In genomic region chr4:149424755-149425154, GRCm38 (mm10) we compare ENCODE assay signal across 9 mouse cellular contexts. TPM values are rescaled to one million over a fixed set of nuclear protein-coding genes. Genes with fewer than 3 reads are reported as not detected.
A peak's percentile ranks its signal among the peaks of the same experiment; 100 is the strongest.
DNase-seq lines count a peak whose midpoint lies in the region; ATAC-seq and TF ChIP-seq lines count a peak whose summit lies in the region.
"Had no signal": no experiment of that assay in that cellular context is flagged by ENCODE, and none has a peak within 500 bp of the region (broad histone marks: within the 10 kb centered on the region; RNA-seq: fewer than 3 reads in every experiment).

No protein-coding gene starts in this region.

- peak overlapping the region; percentile 99 for H3K4me3 ChIP-seq in left cerebral cortex, adult 2 months
- H3K4me3 ChIP-seq in embryonic facial prominence, embryonic 12.5 days = peak overlapping the region; percentile 81
- H3K4me3 ChIP-seq in intestine, embryonic 16.5 days (ENCODE audit: low read length) = peak overlapping the region; percentile 82
- peak overlapping the region; percentile 85 for H3K4me3 ChIP-seq in neural tube, embryonic 12.5 days

- peaks cover 12% of the 10 kb centered on the region for H3K4me1 ChIP-seq in embryonic facial prominence, embryonic 12.5 days
- H3K4me1 ChIP-seq in intestine, embryonic 16.5 days (ENCODE audit: control insufficient read depth, insufficient read depth, low read length) = 0 out of 2 replicates have a peak, but pooled peaks cover 6% of the 10 kb centered on the region
- H3K4me1 ChIP-seq in neural tube, embryonic 12.5 days = peaks cover 18% of the 10 kb centered on the region

- no peaks in the 10 kb centered on the region for H3K36me3 ChIP-seq in embryonic facial prominence, embryonic 12.5 days
- H3K36me3 ChIP-seq in intestine, embryonic 16.5 days (ENCODE audit: control insufficient read depth, insufficient read depth, low read length) = 0 out of 2 replicates have a peak, but pooled peaks cover 3% of the 10 kb centered on the region
- no peaks in the 10 kb centered on the region for H3K36me3 ChIP-seq in neural tube, embryonic 12.5 days

- H3K27me3 ChIP-seq in embryonic facial prominence, embryonic 12.5 days = no peaks in the 10 kb centered on the region
- no peaks in the 10 kb centered on the region for H3K27me3 ChIP-seq in intestine, embryonic 16.5 days (replicated peaks; ENCODE audit: control insufficient read depth, insufficient read depth, low read length)
- no peaks in the 10 kb centered on the region for H3K27me3 ChIP-seq in neural tube, embryonic 12.5 days (replicated peaks)

- H3K9me3 ChIP-seq in embryonic facial prominence, embryonic 12.5 days = no peaks in the 10 kb centered on the region
- H3K9me3 ChIP-seq in intestine, embryonic 16.5 days (ENCODE audit: control insufficient read depth, low read length) = no peaks in the 10 kb centered on the region
- H3K9me3 ChIP-seq in neural tube, embryonic 12.5 days = no peaks in the 10 kb centered on the region

- peak overlapping the region; percentile 65 for H3K4me2 ChIP-seq in embryonic facial prominence, embryonic 12.5 days (replicated peaks)
- peak overlapping the region; percentile 65 for H3K4me2 ChIP-seq in intestine, embryonic 16.5 days (ENCODE audit: low read depth, low read length)
- H3K4me2 ChIP-seq in neural tube, embryonic 12.5 days (replicated peaks) = peak overlapping the region; percentile 76

- WGBS in embryonic facial prominence, embryonic 12.5 days = under 1% methylated on average over 9 of the region's 9 CpGs
- 1% methylated on average over 9 of the region's 9 CpGs for WGBS in intestine, embryonic 16.5 days
- WGBS in neural tube, embryonic 12.5 days = 2% methylated on average over 9 of the region's 9 CpGs

- TF ChIP-seq CTCF in left cerebral cortex, adult 2 months (IDR thresholded peaks at IDR 0.05) = no peak

- DNase-seq in left cerebral cortex, adult 2 months (ENCODE audit: extremely low spot score in 1 of 2, low spot score in 2 of 2) = no peak
- DNase-seq in left cerebral cortex, postnatal 36 days (ENCODE audit: low spot score in 2 of 2) = no peak
- DNase-seq in thymus, postnatal 14 days = no peak
- DNase-seq in testis, postnatal 14 days (ENCODE audit: low spot score) = no peak

- intact Hi-C loops in left cerebral cortex, adult 2 months (cut with DNase I) = loop anchor here (2.0 kb wide), 1 partner anchor 20 kb away; no protein-coding TSS in a partner anchor
- intact Hi-C loops in left cerebral cortex, postnatal 36 days (cut with DNase I) = loop anchor here (5.0 kb wide), 1 partner anchor 47 kb away; no protein-coding TSS in a partner anchor

- ATAC-seq in embryonic facial prominence, embryonic 12.5 days (ENCODE audit: insufficient number of reproducible peaks, insufficient read depth, low FRiP score, low TSS enrichment) = no peak
- no peak for ATAC-seq in intestine, embryonic 16.5 days
- ATAC-seq in neural tube, embryonic 12.5 days (ENCODE audit: low FRiP score, low read depth) = no peak
- ATAC-seq in megakaryocyte progenitor cell, adult 5-6 weeks (replicated peaks; ENCODE audit: poor library complexity) = no peak

- H3K27ac ChIP-seq in left cerebral cortex, adult 2 months = peak overlapping the region; percentile 99; the same call in 1 of the 2 replicates
- H3K27ac ChIP-seq in embryonic facial prominence, embryonic 12.5 days = no peak overlapping the region
- 0 out of 2 replicates have a peak overlapping the region, but pooled peaks have one; percentile 15 for H3K27ac ChIP-seq in intestine, embryonic 16.5 days (ENCODE audit: low read length)
- H3K27ac ChIP-seq in neural tube, embryonic 12.5 days = no peak overlapping the region

- H3K9ac ChIP-seq in embryonic facial prominence, embryonic 12.5 days = peak overlapping the region; percentile 42
- H3K9ac ChIP-seq in intestine, embryonic 16.5 days (ENCODE audit: low read depth, low read length) = peak overlapping the region; percentile 55
- peak overlapping the region; percentile 84 for H3K9ac ChIP-seq in neural tube, embryonic 12.5 days

RNA-seq across cellular contexts. Expression of gene Ube4b, which starts 1.8 kb away (rescaled TPM):
- 100 to 1,000 TPM; 110 TPM for total RNA-seq in left cerebral cortex, adult 2 months (2021)
- 100 to 1,000 TPM; 106 to 113 TPM for total RNA-seq in left cerebral cortex, postnatal 36 days (2021)
- 66.9 and 67.5 TPM in 2 replicates for polyA plus RNA-seq in embryonic facial prominence, embryonic 12.5 days (2016; fragmentation: Nextera tagmentation; extraction: Ambion mirVana)
- 31.1 and 34.4 TPM in 2 replicates for polyA plus RNA-seq in intestine, embryonic 16.5 days (2015; fragmentation: Nextera tagmentation; extraction: Ambion mirVana)
- polyA plus RNA-seq in neural tube, embryonic 12.5 days (2016; fragmentation: Nextera tagmentation; extraction: Ambion mirVana) = 76.3 and 77.5 TPM in 2 replicates
- 42.0 and 43.2 TPM in 2 replicates for total RNA-seq in megakaryocyte progenitor cell, adult 5-6 weeks (2015)
- 35.1 and 42.1 TPM in 2 replicates for total RNA-seq in megakaryocyte progenitor cell, adult 5-6 weeks (2017)

RNA-seq across cellular contexts. Expression of gene Rbp7, which starts 30.0 kb away (rescaled TPM):
- not detected for total RNA-seq in left cerebral cortex, adult 2 months (2021)
- total RNA-seq in left cerebral cortex, postnatal 36 days (2021) = 1 to 10 TPM in 1 of 2 experiments, under 1 TPM in 1; 0.57 to 1.3 TPM
- polyA plus RNA-seq in embryonic facial prominence, embryonic 12.5 days (2016; fragmentation: Nextera tagmentation; extraction: Ambion mirVana) = 0.32 TPM in 1 of 2 replicates, not detected in the other
- 1.9 and 2.2 TPM in 2 replicates for polyA plus RNA-seq in intestine, embryonic 16.5 days (2015; fragmentation: Nextera tagmentation; extraction: Ambion mirVana)
- polyA plus RNA-seq in neural tube, embryonic 12.5 days (2016; fragmentation: Nextera tagmentation; extraction: Ambion mirVana) = not detected in 2 replicates
- total RNA-seq in megakaryocyte progenitor cell, adult 5-6 weeks (2015) = not detected in 2 replicates
- total RNA-seq in megakaryocyte progenitor cell, adult 5-6 weeks (2017) = not detected in 2 replicates
- polyA plus RNA-seq: spleen, adult 2 months had no signal

RNA-seq across cellular contexts. Expression of gene Tmem274, which starts 52.4 kb away (rescaled TPM):
- not detected for total RNA-seq in left cerebral cortex, adult 2 months (2021)
- not detected for total RNA-seq in left cerebral cortex, postnatal 36 days (2021)
- polyA plus RNA-seq in embryonic facial prominence, embryonic 12.5 days (2016; fragmentation: Nextera tagmentation; extraction: Ambion mirVana) = 0.39 and 0.56 TPM in 2 replicates
- 0.38 and 0.55 TPM in 2 replicates for polyA plus RNA-seq in intestine, embryonic 16.5 days (2015; fragmentation: Nextera tagmentation; extraction: Ambion mirVana)
- 0.67 TPM in 1 of 2 replicates, not detected in the other for polyA plus RNA-seq in neural tube, embryonic 12.5 days (2016; fragmentation: Nextera tagmentation; extraction: Ambion mirVana)
- not detected in 2 replicates for total RNA-seq in megakaryocyte progenitor cell, adult 5-6 weeks (2015)
- not detected in 2 replicates for total RNA-seq in megakaryocyte progenitor cell, adult 5-6 weeks (2017)
- polyA plus RNA-seq: spleen, adult 2 months had no signal

Comparison
In these comparisons a context has a peak if more than half of its experiments do, and no peak if none do; other contexts are left out.
1. H3K27ac ChIP-seq: peak in left cerebral cortex, adult 2 months (single experiment) and intestine, embryonic 16.5 days (single experiment); none in embryonic facial prominence, embryonic 12.5 days (single experiment) and neural tube, embryonic 12.5 days (single experiment).
2. Peak in every context shown above with its lines, with median percentiles within 50 percentile points of each other: H3K4me3 ChIP-seq, H3K4me2 ChIP-seq and H3K9ac ChIP-seq.